ENCODE assay signal across 8 mouse cellular contexts in the genomic region with DNA sequence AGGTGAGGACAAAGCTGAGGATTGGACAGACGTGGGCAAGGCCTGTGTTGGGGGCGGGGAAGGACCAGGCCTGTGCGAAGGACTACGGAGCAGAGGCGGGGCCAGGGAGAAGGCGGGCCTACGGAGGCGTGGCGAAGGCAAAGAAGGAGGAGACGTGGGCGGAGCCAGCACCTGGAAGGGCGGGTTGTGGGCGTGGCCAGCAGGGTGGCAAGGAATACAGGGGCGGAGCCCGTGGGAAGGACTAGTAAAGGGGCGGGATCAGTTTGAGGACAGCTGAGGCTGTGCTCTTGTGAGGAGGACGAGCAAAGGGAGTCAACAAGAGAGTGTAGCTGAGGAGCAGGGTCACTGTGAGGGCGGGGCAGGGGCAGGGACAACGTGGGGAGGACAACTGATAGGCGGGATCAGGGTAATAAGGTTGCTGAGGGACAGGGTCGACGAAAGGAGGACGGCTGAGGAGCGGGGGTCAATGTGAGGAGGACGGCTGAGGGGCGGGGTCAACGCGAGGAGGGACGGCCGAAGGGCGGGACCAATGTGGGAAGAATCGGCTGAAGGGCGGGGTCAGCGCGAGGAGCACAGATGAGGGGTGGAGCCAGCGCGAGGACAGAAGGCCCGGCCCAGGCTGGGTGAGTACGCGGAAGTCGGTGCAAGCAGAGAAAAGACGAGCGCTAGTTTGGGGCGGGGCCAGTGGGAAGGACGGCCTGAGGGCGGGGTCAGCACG. TPM values are rescaled to one million over a fixed set of nuclear protein-coding genes. Genes with fewer than 3 reads are reported as not detected.
DNase-seq lines count a peak whose midpoint lies in the region; ATAC-seq and TF ChIP-seq lines count a peak whose summit lies in the region.

No protein-coding gene starts in this region.

- no peak for TF ChIP-seq EP300 in lung, postnatal 0 days (IDR thresholded peaks at IDR 0.05)

- no peaks in the 10 kb centered on the region for H3K9me3 ChIP-seq in hindbrain, embryonic 10.5 days
- H3K9me3 ChIP-seq in lung, postnatal 0 days (ENCODE audit: low read length), result no peaks in the 10 kb centered on the region

- TF ChIP-seq CTCF in lung, postnatal 0 days (IDR thresholded peaks at IDR 0.05), result no peak

- H3K27me3 ChIP-seq in hindbrain, embryonic 10.5 days (ENCODE audit: insufficient read depth, poor library complexity, severe bottlenecking), result peaks cover 57% of the 10 kb centered on the region
- H3K27me3 ChIP-seq in lung, postnatal 0 days (replicated peaks; ENCODE audit: insufficient read depth, low read length), result no peaks in the 10 kb centered on the region

- peak overlapping the region; percentile 56 for H3K4me2 ChIP-seq in lung, postnatal 0 days (replicated peaks; ENCODE audit: low read depth, low read length)

- DNase-seq in MN1 (ENCODE audit: low spot score), result peak; percentile 100
- peak; percentile 98 for DNase-seq in cerebellum, adult 9-10 months
- peak; percentile 100 for DNase-seq in hindbrain, embryonic 10.5 days (ENCODE audit: low spot score)
- DNase-seq in layer of hippocampus, adult 9-11 months, result peak; percentile 99
- DNase-seq in lung, postnatal 0 days (ENCODE audit: low spot score), result peak; percentile 100
- peak; percentile 100 for DNase-seq in ovary, postnatal 14 days (ENCODE audit: low spot score)
- peak; percentile 100 for DNase-seq in thymus, postnatal 14 days

- H3K27ac ChIP-seq in hindbrain, embryonic 10.5 days, result peak overlapping the region; percentile 89
- H3K27ac ChIP-seq in lung, postnatal 0 days (ENCODE audit: low read length), result peak overlapping the region; percentile 77

- WGBS in hindbrain, embryonic 10.5 days, result under 1% methylated on average over 47 of the region's 47 CpGs
- under 1% methylated on average over 36 of the region's 47 CpGs for WGBS in lung, postnatal 0 days

- H3K4me3 ChIP-seq in hindbrain, embryonic 10.5 days, result peak overlapping the region; percentile 73
- peak overlapping the region; percentile 82 for H3K4me3 ChIP-seq in lung, postnatal 0 days (ENCODE audit: low read depth, low read length)

- H3K36me3 ChIP-seq in hindbrain, embryonic 10.5 days, result no peaks in the 10 kb centered on the region
- no peaks in the 10 kb centered on the region for H3K36me3 ChIP-seq in lung, postnatal 0 days (ENCODE audit: insufficient read depth, low read length)

- peaks cover 79% of the 10 kb centered on the region for H3K4me1 ChIP-seq in hindbrain, embryonic 10.5 days (replicated peaks)
- H3K4me1 ChIP-seq in lung, postnatal 0 days (ENCODE audit: insufficient read depth, low read depth, low read length), result peaks cover 12% of the 10 kb centered on the region; the same call in 1 of the 2 replicates

- ATAC-seq in frontal cortex, adult (ENCODE audit: low TSS enrichment), result peak; percentile 72
- ATAC-seq in lung, postnatal 0 days, result peak; percentile 91

- no peak overlapping the region; the same call in 1 of the 2 replicates for H3K9ac ChIP-seq in lung, postnatal 0 days (replicated peaks; ENCODE audit: low read depth)

RNA-seq across cellular contexts. Expression of gene Zfpm1, which starts 0.5 kb away (rescaled TPM):
- polyA plus RNA-seq in hindbrain, embryonic 10.5 days (2016; fragmentation: Nextera tagmentation; extraction: Ambion mirVana), result 1.6 and 2.4 TPM in 2 replicates
- 1.5 and 1.7 TPM in 2 replicates for polyA plus RNA-seq in lung, postnatal 0 days (2015; fragmentation: Nextera tagmentation; extraction: Ambion mirVana)

Comparison
In these comparisons a context has a peak if more than half of its experiments do, and no peak if none do; other contexts are left out.
1. Peak in every context shown above with its lines: DNase-seq, ATAC-seq, H3K4me3 ChIP-seq and H3K27ac ChIP-seq.